Mouse (Mus musculus): ENCODE measurements around the gene Bmp2k.
A peak's percentile ranks its signal among the peaks of the same experiment; 100 is the strongest.

The Bmp2k gene

GRCm38 (mm10) chr5:97056791-97057450 is 59.4 kb downstream of the Bmp2k start:
- DNase-seq: no peak

DNA sequence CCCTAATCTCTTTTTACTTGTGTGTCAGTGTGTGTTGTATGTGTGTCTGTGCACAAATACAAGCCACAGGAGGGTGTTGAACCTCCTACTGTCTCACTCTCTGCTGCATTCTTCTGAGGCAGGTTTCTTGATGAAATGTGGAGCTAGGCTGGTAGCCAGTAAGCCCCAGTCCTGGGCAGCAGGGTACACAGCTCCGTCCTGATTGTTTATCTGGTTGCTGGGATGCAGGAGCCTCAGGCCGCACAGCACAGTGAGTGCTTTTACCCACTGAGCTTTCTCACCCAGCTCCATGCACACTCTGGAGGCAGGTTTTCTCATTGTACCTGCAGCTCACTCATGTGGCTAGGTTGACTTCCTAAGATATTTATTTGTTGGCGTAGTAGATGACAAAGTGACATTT is 63.4 kb downstream of the Bmp2k start:
- no peak for DNase-seq

DNA sequence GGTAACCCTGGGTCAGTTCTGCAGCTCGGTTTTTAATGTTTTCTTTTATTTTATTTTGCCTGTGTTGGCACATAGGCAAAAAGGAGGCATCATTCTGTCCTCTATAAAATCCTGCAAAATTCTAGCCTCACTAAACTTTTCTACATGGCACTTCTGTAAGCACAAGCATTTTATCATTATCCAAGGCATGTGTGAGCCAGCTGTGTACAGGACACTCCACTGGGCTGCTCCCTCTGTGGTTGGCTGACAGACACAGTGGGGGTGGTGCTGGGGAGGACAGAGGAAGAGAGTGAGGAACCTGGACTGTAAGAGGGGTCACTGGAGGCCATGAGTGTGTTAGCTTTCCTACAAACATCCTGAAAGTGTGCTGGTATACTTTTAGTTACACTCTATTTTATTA is 64.6 kb downstream of the Bmp2k start:
- DNase-seq: no peak

GRCm38 (mm10) chr5:97065746-97066145 is 68.3 kb downstream of the Bmp2k start:
- DNase-seq: no peak

DNA sequence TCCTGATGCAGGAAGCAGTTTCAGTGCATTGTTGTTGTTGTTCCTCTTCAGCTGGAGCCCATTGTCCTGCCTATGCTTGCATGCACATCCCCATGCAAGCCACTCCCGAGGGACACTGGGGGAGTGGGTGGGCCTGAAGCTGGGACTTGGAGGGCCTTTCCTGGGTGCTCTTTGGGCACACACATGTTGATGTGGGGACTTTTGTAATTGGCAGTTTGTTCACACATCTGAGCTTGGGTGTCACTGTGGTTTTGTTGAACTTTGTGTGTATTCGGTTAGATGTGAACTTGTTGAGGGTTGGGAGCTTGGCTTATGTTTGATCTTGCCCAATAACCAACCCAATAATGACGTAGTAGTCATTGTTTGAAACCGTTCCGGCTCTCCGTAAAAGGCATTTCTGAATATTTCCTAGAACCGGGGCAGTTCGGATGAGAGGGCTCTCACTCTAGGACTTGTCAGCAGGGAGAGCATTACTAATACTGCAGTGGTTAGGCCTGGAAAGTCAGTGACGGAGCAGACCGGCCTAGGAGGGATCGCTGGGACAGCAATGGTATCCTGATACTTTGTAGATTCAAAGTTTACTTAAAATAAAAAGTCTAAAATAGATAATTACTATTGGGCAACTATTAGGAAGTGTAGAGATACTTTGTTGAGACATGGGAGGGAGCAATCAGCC is 78.1 kb downstream of the Bmp2k start:
- no peak for DNase-seq

GRCm38 (mm10) chr5:97076167-97076566 is 78.7 kb downstream of the Bmp2k start:
- no peak for DNase-seq

DNA sequence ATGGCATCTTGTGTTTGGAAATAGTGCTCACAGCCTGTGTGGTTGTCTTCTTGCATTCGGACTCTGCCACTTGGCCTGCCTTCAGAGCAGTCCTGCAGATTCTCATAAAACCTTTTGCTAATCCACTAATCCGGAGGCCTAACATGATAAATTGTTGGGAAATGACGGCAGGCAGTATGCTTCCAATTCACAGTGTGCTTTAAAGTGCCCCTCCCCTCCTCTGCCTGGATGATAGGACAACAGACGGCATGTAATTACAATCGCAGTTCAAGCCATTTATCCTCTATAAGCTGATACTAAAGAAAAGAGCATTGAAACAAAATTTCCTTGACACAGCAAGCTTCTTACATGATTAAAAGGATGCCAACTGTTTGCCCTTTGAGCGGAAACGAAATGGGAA is 80.2 kb downstream of the Bmp2k start:
- DNase-seq: no peak

DNA sequence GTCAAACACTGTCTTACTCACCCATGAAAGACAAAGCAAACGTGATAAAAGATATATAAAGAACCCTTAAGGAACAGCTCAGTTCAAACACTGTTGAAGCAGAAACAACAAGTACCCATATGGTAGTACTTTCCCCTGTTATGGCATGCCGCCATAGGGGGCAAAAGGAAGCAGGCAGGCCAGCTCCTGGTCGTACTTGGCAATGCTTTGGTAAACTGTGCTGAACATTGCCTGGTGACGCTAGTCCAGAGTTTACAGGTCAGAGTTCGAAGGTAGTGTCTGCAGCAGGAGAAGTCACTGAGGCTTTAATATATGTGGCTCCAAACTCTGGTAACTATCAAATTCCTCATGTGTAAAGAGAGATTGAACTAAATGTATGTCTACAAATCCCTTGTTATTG is 81.2 kb downstream of the Bmp2k start:
- DNase-seq: no peak

- peak; percentile 55 for DNase-seq
Measured at GRCm38 (mm10) chr5:97081481-97081880, 84.0 kb downstream of the Bmp2k start.

DNA sequence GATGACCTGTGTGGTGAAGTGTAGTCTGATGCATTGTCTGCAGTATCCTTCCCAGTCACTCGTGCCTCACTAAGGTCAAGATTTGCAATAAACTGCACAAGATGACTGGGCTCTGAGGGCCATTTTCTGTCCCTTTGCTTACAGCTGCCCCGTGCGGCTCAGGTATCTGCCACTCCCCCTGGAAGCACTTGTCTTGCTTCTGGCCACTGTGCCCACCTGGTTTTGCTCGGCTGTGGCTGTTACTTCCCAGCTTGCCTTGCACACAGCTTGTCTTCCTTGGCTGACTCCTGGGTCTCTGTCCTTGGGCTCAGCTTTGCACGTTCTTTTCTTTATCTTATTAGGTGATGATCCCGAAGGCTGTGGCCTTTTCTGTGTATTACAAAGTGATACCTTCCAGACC is 86.2 kb downstream of the Bmp2k start:
- DNase-seq: no peak

DNA sequence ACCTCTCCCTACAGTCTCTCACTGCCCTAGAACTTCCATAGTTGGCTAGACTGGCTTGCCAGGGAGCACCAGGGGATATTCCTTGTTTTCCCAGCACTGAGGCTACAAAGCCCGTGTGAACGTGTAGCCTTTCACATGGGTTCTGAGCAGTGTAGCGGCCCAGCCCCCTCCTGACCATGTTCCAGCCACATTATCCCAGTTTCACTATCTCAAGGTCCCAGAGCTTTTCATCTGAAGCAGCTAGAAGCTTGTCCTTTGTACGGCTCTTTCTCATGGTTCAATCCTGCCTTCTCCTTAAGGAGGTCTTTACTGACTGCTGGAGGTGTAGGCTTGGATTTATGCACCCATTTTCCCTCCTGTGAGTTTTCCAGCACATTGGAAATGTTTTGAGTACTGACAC is 87.1 kb downstream of the Bmp2k start:
- DNase-seq: no peak

DNA sequence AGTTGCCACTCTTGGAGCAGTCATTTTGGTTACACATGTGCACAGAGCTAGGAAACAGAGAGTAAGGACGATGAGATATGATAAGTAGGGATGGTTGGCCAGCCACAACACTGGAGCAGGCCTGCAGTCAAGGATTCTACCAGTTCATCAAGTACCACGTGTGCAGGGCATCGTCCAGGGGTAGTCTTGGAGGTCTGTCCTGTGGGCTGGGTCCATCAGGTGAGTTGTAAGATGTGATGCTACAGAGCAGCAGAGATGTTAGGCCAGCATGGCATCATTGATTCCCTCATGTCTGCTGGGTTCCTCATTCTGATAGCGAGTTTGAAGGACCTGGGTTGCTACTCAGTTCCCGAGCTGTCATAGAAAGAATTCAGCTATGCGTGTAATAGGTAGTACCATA is 87.6 kb downstream of the Bmp2k start:
- DNase-seq: no peak

DNA sequence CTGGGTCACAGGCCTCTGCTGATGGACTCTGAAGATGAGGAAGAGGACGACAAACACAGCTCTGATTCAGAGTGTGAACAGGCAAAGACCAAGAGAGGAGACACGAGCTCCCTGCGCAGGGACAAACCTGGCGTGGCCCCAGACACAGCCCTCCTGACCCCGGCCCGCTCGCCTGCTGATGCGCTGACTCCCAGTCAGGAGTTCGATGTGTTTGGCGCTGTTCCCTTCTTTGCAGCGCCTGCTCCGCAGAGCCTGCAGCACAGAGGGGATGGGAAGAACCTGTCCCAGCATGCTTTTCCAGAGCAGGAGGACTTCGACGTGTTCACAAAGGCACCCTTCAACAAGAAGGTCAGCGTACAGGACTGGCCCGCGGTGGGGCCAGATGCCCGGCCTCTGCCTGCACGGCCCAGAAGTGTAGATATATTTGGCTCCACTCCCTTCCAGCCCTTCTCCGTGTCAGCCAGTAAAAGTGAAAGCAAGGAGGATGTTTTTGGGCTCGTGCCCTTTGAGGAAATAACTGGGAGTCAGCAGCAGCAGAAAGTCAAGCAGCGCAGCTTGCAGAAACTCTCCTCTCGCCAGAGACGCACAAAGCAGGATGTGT is 89.6 kb downstream of the Bmp2k start:
- DNase-seq: peak; percentile 64

GRCm38 (mm10) chr5:97087746-97088145 is 90.3 kb downstream of the Bmp2k start:
- DNase-seq: peak; percentile 13

DNA sequence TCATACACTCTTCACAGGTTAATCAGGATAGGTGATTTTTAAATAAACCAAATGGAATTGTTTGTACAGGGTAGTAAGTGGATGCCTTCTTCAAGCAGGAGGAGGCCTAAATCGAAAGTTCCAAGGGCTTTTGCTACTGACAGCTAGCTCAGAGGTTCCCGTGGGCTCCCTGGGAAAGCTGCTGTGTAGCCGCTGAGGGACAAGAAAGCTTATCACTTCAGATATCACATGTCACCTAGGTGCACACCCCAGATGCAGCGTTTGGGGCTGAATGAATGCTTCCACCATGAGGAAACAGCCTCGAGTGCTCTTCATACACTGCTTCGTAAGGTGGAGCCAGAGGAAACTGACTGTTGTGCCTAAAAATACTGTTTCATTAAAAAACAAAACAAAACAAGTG is 90.7 kb downstream of the Bmp2k start:
- DNase-seq: no peak

DNA sequence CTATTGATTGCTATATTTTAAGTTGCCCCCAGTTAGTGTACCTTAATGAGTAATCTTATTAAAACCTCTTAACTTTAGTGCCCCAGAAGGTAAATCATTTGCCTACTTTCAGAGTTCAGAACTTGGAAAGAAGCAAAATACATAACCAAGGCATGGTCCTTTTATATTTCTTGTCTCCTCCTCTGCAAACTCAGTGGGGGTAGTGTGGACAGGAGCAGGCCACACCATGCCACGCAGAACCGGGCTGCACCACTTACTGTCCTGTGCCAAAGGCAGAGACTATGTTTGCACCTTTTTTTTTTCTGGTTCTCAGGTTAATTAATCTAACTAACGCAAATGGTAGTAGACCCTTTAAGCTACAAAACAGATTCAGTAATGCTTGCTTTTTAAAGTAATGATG is 91.9 kb downstream of the Bmp2k start:
- no peak for DNase-seq

GRCm38 (mm10) chr5:97090034-97090784 is 92.7 kb downstream of the Bmp2k start:
- peak; percentile 69 for DNase-seq

GRCm38 (mm10) chr5:97092970-97093369 is 95.5 kb downstream of the Bmp2k start:
- DNase-seq: no peak

GRCm38 (mm10) chr5:97095335-97095734 is 97.8 kb downstream of the Bmp2k start:
- no peak for DNase-seq

GRCm38 (mm10) chr5:97097631-97098041 is 100.1 kb downstream of the Bmp2k start:
- DNase-seq: no peak

DNA sequence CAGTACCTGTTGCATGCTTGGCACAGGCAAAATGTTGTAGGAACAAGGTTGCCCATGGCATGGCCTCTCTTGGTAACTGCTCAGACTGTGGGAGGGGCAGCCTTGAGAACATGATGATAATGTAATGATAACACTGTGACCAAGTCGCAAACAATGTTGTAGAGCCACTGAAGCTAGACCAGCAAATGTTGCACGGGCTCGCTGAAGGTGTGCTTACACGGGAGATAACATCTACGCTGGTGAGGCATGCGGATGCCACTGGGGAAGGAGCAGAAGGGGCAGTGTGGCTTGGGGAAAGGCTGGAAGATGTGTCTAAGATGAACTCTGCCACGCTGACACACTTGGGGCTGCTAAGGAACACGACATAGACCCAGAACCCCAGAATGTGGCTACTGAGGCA is 102.5 kb downstream of the Bmp2k start:
- DNase-seq: no peak

DNA sequence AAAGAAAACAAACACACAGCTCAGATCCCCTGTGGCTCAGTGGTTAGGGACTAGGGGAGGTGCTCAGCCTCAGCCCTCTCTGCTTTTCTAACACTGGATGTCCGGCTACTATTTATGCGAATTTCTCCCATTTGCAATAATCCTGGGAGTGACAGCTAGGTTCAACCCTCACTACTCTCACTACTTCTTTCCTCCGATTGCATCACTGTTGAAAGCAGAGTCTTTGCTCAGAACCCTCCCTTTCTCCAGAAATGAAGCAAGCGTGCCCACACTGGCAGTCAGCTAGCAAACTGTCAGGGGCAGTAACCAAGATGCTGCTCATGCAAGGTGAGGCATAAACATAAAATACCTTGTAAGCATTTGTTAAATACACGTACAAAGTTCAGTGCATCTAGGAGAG is 110.8 kb downstream of the Bmp2k start:
- no peak for DNase-seq

DNA sequence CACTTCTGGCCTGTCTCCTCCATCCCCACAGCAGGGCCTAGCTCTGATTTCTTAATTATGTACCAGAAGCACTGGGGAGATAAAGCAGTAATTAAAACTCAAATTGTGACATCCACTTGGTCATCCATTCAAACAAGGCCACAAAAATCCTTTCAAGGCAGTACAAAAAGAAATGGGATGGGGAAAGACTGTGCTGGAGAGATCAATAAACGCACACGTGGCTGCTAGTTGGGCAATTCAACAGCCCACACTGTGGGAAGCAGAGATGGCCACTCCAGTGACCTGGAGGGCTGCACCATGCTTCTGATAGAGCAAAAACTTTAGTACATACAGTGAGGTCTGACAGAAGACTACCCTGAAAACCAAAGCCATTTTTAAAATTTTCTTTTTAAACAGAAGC is 112.6 kb downstream of the Bmp2k start:
- DNase-seq: no peak

GRCm38 (mm10) chr5:97110697-97111096 is 113.2 kb downstream of the Bmp2k start:
- DNase-seq: no peak

Data from lung, postnatal 36 days (tissue).